Mouse (Mus musculus): ENCODE data around the gene Prkn.

DNA sequence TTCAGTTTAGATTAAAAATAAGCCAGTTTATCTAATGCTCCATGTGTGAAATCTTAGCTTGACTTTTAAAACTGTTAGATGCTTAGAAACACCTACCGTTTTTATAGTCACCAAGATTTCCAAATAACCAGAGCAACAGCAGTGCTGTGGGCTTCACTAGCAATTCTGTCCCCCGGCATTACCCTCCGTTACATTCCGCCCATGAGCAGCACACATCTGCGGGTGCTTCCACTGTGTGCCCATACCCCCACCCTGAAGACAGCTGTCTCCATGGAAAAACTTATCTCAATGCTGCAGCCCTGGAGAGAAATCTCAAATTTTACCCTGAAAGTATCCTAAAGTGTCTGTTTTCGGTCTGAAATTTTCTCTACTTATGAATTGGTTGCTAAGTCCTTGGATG lies 839.5 kb downstream of the Prkn start:
- TF ChIP-seq CTCF (IDR thresholded peaks at IDR 0.05; ENCODE audit: control insufficient read depth, insufficient read depth, insufficient read length), result no peak
- no peak for TF ChIP-seq USF1 (IDR thresholded peaks at IDR 0.05; ENCODE audit: low read depth)
- no peak for TF ChIP-seq FOSL1 (IDR thresholded peaks at IDR 0.05; ENCODE audit: insufficient read depth, low read length, poor library complexity, severe bottlenecking)
- TF ChIP-seq MAX (IDR thresholded peaks at IDR 0.05), result no peak
- TF ChIP-seq MYOG (IDR thresholded peaks at IDR 0.05; ENCODE audit: control insufficient read depth, extremely low read depth, insufficient read length), result no peak
